Mouse (Mus musculus): ENCODE measurements around the gene Entpd1. TPM values are rescaled to one million over a fixed set of nuclear protein-coding genes. Genes with fewer than 3 reads are reported as not detected.

The Entpd1 gene
- 9.8 and 10.3 TPM in 2 replicates for polyA plus RNA-seq (2016; fragmentation: Nextera tagmentation; extraction: Ambion mirVana)

GRCm38 (mm10) chr19:40611830-40612506, at the start of gene Entpd1, which contains the start of gene Tctn3:
Gene Entpd1, plus strand, starts transcription at chr19:40612366.
Gene Tctn3, minus strand, starts transcription at chr19:40612233.
- H3K4me1 ChIP-seq: peaks cover 9% of the 10 kb centered on the region
- H3K4me3 ChIP-seq: peak within 1 kb of the TSS; percentile 77
- H3K9ac ChIP-seq (replicated peaks): peak within 1 kb of the TSS; percentile 64
- no peaks in the 10 kb centered on the region for H3K27me3 ChIP-seq
- ATAC-seq (ENCODE audit: low FRiP score, low read depth): peak; percentile 100
- H3K27ac ChIP-seq (replicated peaks): no peak within 1 kb of the TSS
- under 1% methylated on average over 45 of the region's 45 CpGs for WGBS
- H3K4me2 ChIP-seq (replicated peaks): peak within 1 kb of the TSS; percentile 82
- H3K9me3 ChIP-seq: no peaks in the 10 kb centered on the region
- H3K36me3 ChIP-seq: peaks cover 26% of the 10 kb centered on the region

DNA sequence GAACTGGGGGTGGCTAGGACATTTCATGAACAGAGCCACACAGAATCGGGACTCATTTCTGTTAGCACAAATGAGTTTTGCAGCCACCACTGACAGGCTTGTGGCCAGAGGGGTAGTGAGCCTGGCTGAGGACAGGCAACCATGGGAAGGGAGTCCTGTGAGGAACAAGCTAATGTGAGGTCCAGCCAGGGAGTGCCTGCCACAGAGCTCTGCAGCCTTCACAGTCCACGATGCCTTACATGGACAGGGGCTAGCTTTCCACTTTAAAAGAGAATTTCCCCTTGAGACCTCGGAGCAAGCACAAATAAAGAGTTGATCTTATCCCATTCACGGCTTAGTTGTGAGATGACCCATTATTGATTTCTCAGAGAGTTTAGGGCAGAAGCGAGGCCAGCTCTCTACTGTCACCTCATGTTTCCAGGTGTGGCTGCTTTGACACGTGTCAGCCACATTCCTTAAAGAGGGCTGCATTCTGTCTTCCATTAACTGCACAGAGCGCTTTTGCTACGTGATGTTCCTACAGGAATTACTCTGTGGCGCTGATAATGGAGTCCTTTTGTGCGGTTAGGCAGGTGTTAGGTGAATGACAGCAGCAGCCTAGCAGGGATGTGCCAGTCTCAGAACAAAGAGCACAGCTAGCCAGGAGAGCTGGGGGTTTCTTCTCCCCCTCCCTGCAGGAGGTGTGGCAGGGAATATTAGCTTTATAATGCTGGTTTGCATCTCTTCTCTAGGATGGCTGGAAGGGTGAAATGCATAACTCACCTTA, 48.1 kb upstream of the Entpd1 start:
- WGBS: 88% methylated on average over 10 of the region's 10 CpGs
- no peak overlapping the region for H3K4me2 ChIP-seq (replicated peaks)
- no peak overlapping the region for H3K27ac ChIP-seq (replicated peaks)
- H3K9me3 ChIP-seq: no peaks in the 10 kb centered on the region
- H3K4me1 ChIP-seq: no peaks in the 10 kb centered on the region
- H3K27me3 ChIP-seq: no peaks in the 10 kb centered on the region
- no peak for ATAC-seq (ENCODE audit: low FRiP score, low read depth)
- no peak overlapping the region for H3K4me3 ChIP-seq
- peaks cover 74% of the 10 kb centered on the region for H3K36me3 ChIP-seq
- H3K9ac ChIP-seq (replicated peaks): no peak overlapping the region

DNA sequence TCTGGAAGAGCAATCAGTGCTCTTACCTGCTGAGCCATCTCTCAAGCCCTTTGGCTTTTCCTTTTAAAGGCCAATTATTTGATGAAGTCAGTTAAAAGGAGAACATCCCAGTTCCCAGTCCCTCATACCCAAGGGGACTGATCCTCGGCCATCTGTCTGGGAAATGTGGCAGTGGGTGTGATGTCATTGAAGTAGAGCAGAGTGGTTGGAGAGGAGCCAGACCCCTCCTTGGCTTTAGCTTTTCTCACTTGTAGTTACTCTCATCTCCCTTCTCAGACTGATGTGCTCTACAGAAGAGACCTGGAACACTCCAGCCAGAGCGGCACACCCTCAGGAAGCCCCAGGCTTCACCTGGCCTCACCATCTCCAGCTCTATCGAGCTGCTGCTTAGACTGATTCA, 44.5 kb upstream of the Entpd1 start:
- WGBS: 91% methylated on average over 3 of the region's 3 CpGs
- Histone ChIP-seq H3K4me1 (no peaks in the 10 kb centered on the region), H3K9me3 (peaks cover 13% of the 10 kb centered on the region), H3K4me3 (no peak overlapping the region), H3K27ac (replicated peaks) (no peak overlapping the region), H3K4me2 (replicated peaks) (no peak overlapping the region), H3K27me3 (no peaks in the 10 kb centered on the region), H3K36me3 (peaks cover 99% of the 10 kb centered on the region), H3K9ac (replicated peaks) (no peak overlapping the region)
- ATAC-seq (ENCODE audit: low FRiP score, low read depth): no peak

DNA sequence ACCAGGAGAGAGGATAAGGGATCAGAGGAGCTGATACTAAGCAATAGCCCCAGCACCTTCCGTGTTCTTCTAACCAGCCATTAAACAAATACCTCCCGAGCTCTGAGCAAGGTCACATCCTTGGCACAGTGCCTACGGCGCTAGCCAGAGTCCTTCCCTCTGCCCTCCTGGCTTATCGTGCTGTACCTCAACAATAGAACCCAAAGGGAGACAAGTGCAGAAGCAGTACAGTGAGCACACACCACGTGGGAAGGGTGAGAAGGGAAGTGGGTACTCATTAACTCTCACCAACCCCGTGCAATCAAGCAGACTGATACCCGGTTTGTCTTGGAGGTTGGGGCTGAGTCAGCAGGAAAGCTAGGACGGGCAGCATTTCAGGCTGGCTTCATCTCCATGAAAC, 41.4 kb upstream of the Entpd1 start:
- Histone ChIP-seq H3K4me3 (no peak overlapping the region), H3K36me3 (peaks cover 100% of the 10 kb centered on the region), H3K27me3 (no peaks in the 10 kb centered on the region), H3K9me3 (peaks cover 13% of the 10 kb centered on the region), H3K4me1 (no peaks in the 10 kb centered on the region), H3K27ac (replicated peaks) (no peak overlapping the region), H3K9ac (replicated peaks) (no peak overlapping the region), H3K4me2 (replicated peaks) (no peak overlapping the region)
- WGBS: 92% methylated on average over 9 of the region's 9 CpGs
- ATAC-seq (ENCODE audit: low FRiP score, low read depth): no peak

- Histone ChIP-seq H3K4me1 (no peaks in the 10 kb centered on the region), H3K9ac (replicated peaks) (no peak overlapping the region), H3K27me3 (no peaks in the 10 kb centered on the region), H3K4me3 (no peak overlapping the region), H3K27ac (replicated peaks) (no peak overlapping the region), H3K9me3 (peaks cover 6% of the 10 kb centered on the region), H3K4me2 (replicated peaks) (no peak overlapping the region), H3K36me3 (peaks cover 100% of the 10 kb centered on the region)
- no peak for ATAC-seq (ENCODE audit: low FRiP score, low read depth)
- 84% methylated on average over 5 of the region's 5 CpGs for WGBS
These were observed 36.7 kb upstream of the Entpd1 start for GRCm38 (mm10) chr19:40575438-40575837.

GRCm38 (mm10) chr19:40580902-40581301, 31.3 kb upstream of the Entpd1 start:
- Histone ChIP-seq H3K27ac (replicated peaks) (no peak overlapping the region), H3K4me1 (no peaks in the 10 kb centered on the region; the same call in 1 of the 2 replicates), H3K36me3 (peaks cover 71% of the 10 kb centered on the region), H3K4me3 (no peak overlapping the region), H3K27me3 (no peaks in the 10 kb centered on the region), H3K9me3 (no peaks in the 10 kb centered on the region), H3K9ac (replicated peaks) (no peak overlapping the region), H3K4me2 (replicated peaks) (no peak overlapping the region)
- ATAC-seq (ENCODE audit: low FRiP score, low read depth): no peak
- 90% methylated on average over 2 of the region's 2 CpGs for WGBS

DNA sequence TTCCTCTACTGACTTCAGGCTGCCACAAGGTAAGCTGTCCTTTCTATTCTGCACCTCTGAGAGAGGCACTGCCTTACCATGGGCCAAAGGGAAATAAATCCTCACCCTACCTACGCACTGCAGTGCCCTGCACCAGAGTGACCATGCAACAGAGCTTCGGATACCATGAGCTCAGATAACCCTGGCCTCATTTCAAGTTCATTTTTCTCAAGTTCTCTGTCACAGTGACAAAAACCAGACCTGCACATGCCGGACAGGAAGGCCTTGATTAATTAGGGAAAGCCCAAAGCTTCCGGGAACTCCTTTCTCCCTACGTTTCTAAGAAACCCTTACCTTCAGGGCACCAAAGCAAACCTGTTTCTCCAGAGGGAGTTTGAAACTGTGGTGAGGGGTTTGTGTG, 30.5 kb upstream of the Entpd1 start:
- H3K4me2 ChIP-seq (replicated peaks): no peak overlapping the region
- H3K9ac ChIP-seq (replicated peaks): no peak overlapping the region
- H3K27ac ChIP-seq (replicated peaks): no peak overlapping the region
- H3K27me3 ChIP-seq: no peaks in the 10 kb centered on the region
- H3K4me1 ChIP-seq: peaks cover 7% of the 10 kb centered on the region
- peaks cover 64% of the 10 kb centered on the region for H3K36me3 ChIP-seq
- H3K9me3 ChIP-seq: no peaks in the 10 kb centered on the region
- WGBS: 95% methylated on average over 5 of the region's 5 CpGs
- no peak for ATAC-seq (ENCODE audit: low FRiP score, low read depth)
- H3K4me3 ChIP-seq: no peak overlapping the region

- Histone ChIP-seq H3K4me1 (peaks cover 22% of the 10 kb centered on the region), H3K27ac (replicated peaks) (no peak overlapping the region), H3K36me3 (peaks cover 14% of the 10 kb centered on the region), H3K4me3 (peak overlapping the region; percentile 91), H3K9ac (replicated peaks) (peak overlapping the region; percentile 83; the same call in 1 of the 2 replicates), H3K4me2 (replicated peaks) (peak overlapping the region; percentile 81), H3K27me3 (no peaks in the 10 kb centered on the region), H3K9me3 (no peaks in the 10 kb centered on the region)
- no peak for ATAC-seq (ENCODE audit: low FRiP score, low read depth)
- WGBS: 56% methylated on average over 7 of the region's 7 CpGs
These were observed 25.3 kb upstream of the Entpd1 start for GRCm38 (mm10) chr19:40586908-40587307.

- 6% methylated on average over 30 of the region's 30 CpGs for whole genome bisulfite sequencing
- Histone ChIP-seq H3K27me3 (no peaks in the 10 kb centered on the region), H3K4me1 (peaks cover 22% of the 10 kb centered on the region), H3K9me3 (no peaks in the 10 kb centered on the region), H3K4me2 (replicated peaks) (peak overlapping the region; percentile 81), H3K9ac (replicated peaks) (peak overlapping the region; percentile 83), H3K4me3 (peak overlapping the region; percentile 91), H3K36me3 (peaks cover 6% of the 10 kb centered on the region), H3K27ac (replicated peaks) (peak overlapping the region; percentile 77)
- no peak for ATAC-seq (ENCODE audit: low FRiP score, low read depth)
These were observed 24.5 kb upstream of the Entpd1 start for GRCm38 (mm10) chr19:40587491-40588292.

GRCm38 (mm10) chr19:40588293-40588654, 23.9 kb upstream of the Entpd1 start, which contains the start of gene Aldh18a1:
Gene Aldh18a1, minus strand, starts transcription at chr19:40588463.
- WGBS: under 1% methylated on average over 34 of the region's 34 CpGs
- H3K27ac ChIP-seq (replicated peaks): peak within 1 kb of the TSS; percentile 77

DNA sequence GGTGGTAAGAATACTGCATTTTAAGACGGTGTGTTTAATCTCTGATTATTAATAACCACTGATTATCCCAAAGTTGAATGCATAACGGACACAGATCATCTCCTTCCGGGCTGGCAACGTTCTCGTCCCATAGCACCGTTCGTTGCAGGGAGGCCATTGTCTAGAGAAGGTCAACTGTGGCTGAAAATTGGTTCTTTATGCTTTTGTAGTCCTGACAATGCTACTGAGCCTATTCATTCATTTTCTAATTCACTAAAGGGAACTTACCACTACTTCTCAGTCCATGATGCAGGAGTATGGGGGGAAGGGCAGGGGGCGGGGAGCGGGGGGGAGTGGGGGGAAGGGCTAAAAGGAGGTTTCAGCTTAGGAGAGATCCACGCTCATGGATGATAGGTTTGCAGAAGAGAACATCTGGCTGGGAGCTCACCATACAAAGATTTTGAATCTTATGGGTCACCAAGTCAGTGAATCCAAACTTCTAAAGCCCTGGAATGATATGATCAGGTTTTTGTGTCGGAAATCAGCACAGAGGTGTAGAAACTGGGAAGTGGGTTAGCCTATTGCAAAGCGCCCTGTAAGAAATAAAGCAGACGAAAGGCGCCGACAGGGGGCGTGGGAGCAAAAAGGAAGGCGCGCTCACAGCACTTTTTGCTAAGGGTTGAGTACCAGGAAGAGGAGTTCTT, 23.2 kb upstream of the Entpd1 start:
- Histone ChIP-seq H3K4me1 (peaks cover 22% of the 10 kb centered on the region), H3K27me3 (no peaks in the 10 kb centered on the region), H3K4me3 (peak overlapping the region; percentile 91), H3K36me3 (peaks cover 4% of the 10 kb centered on the region; the same call in 1 of the 2 replicates), H3K9ac (replicated peaks) (peak overlapping the region; percentile 83), H3K4me2 (replicated peaks) (peak overlapping the region; percentile 81), H3K9me3 (no peaks in the 10 kb centered on the region), H3K27ac (replicated peaks) (peak overlapping the region; percentile 77)
- ATAC-seq (ENCODE audit: low FRiP score, low read depth): peak; percentile 68
- 0% methylated on average over 18 of the region's 18 CpGs for WGBS

More at GRCm38 (mm10) chr19:40588293-40588654, 23.9 kb upstream of the Entpd1 start, which contains the start of gene Aldh18a1:
- peak within 1 kb of the TSS; percentile 91 for H3K4me3 ChIP-seq
- peaks cover 6% of the 10 kb centered on the region; the same call in 1 of the 2 replicates for H3K36me3 ChIP-seq
- peak; percentile 91 for ATAC-seq (ENCODE audit: low FRiP score, low read depth)
- no peaks in the 10 kb centered on the region for H3K9me3 ChIP-seq
- peaks cover 22% of the 10 kb centered on the region for H3K4me1 ChIP-seq
- H3K4me2 ChIP-seq (replicated peaks): peak within 1 kb of the TSS; percentile 81
- H3K27me3 ChIP-seq: no peaks in the 10 kb centered on the region
- H3K9ac ChIP-seq (replicated peaks): peak within 1 kb of the TSS; percentile 83
